Mouse (Mus musculus) heart, postnatal 14 days (tissue): ENCODE data around the gene Zfyve26. TPM values are rescaled to one million over a fixed set of nuclear protein-coding genes. Genes with fewer than 3 reads are reported as not detected.
A peak's percentile ranks its signal among the peaks of the same experiment; 100 is the strongest.
"Not testable (repeated sequence)": the region's sequence is repeated elsewhere in the genome, so short reads cannot be mapped to it uniquely, and the experiment has no call there.

Source experiments
- DNase-seq, 2 experiments: peaks; one replicate each; pipeline ENCODE4 v3.0.0; 2021 to 2022
- intact Hi-C: fragments of 180-260 bp; cut with DNase I; formaldehyde crosslinking; loops from one replicate; pipeline ENCODE4 v1.15.1; 2025
- long read RNA-seq, 2 experiments: library from polyadenylated mRNA; stranded (forward); transcript quantifications; one replicate each; pipeline ENCODE4 v2.0.0; 2021
- total RNA-seq, 2 experiments: library from RNA; stranded (reverse); gene quantifications; 2 replicates each; pipeline ENCODE4 v1.2.3; 2021

Zfyve26 gene
- total RNA-seq, result 10 to 100 TPM; 16.2 to 18.1 TPM
- long read RNA-seq, experiment 1, partial matches to known transcripts, result 2 of 3 reads
- long read RNA-seq, experiment 1, other reads (novel, unspliced or antisense), result 0 of 3 reads
- long read RNA-seq, experiment 2, partial matches to known transcripts, result 5 of 5 reads
- long read RNA-seq, experiment 2, other reads (novel, unspliced or antisense), result 0 of 5 reads

- DNase-seq, result peak; percentile 87 to 91
- intact Hi-C loops, result no loop called here
These were observed at the start of gene Zfyve26 for GRCm38 (mm10) chr12:79296126-79296816. Zfyve26 (minus strand) TSS chr12:79296304.

- intact Hi-C loops, result no loop called here
- no peak for DNase-seq
These were observed 45.3 kb upstream of the Zfyve26 start for GRCm38 (mm10) chr12:79341291-79341845.

- DNase-seq, result peak; percentile 27 to 35
- intact Hi-C loops, result no loop called here
These were observed 44.4 kb upstream of the Zfyve26 start for GRCm38 (mm10) chr12:79340513-79340912.

GRCm38 (mm10) chr12:79338791-79339190 is 42.7 kb upstream of the Zfyve26 start:
- no peak for DNase-seq
- intact Hi-C loops, result no loop called here

GRCm38 (mm10) chr12:79331722-79332121 is 35.6 kb upstream of the Zfyve26 start:
- intact Hi-C loops, result no loop called here
- DNase-seq, result no peak

GRCm38 (mm10) chr12:79330571-79330970 is 34.5 kb upstream of the Zfyve26 start:
- intact Hi-C loops, result no loop called here
- DNase-seq, result no peak

- DNase-seq, result no peak
- intact Hi-C loops, result no loop called here
These were observed 31.8 kb upstream of the Zfyve26 start for GRCm38 (mm10) chr12:79327868-79328267.

- no peak for DNase-seq
- intact Hi-C loops, result no loop called here
These were observed 30.6 kb upstream of the Zfyve26 start for GRCm38 (mm10) chr12:79326745-79327144.

GRCm38 (mm10) chr12:79326236-79326635 is 30.1 kb upstream of the Zfyve26 start:
- no peak for DNase-seq
- intact Hi-C loops, result no loop called here

GRCm38 (mm10) chr12:79322539-79322938 is 26.4 kb upstream of the Zfyve26 start:
- intact Hi-C loops, DNase-seq: not testable (repeated sequence)

GRCm38 (mm10) chr12:79320895-79321294 is 24.8 kb upstream of the Zfyve26 start:
- intact Hi-C loops, result no loop called here
- no peak for DNase-seq

- intact Hi-C loops, result no loop called here
- no peak for DNase-seq
These were observed 21.2 kb upstream of the Zfyve26 start for GRCm38 (mm10) chr12:79317339-79317738.

GRCm38 (mm10) chr12:79313721-79314120 is 17.6 kb upstream of the Zfyve26 start:
- intact Hi-C loops, result no loop called here
- no peak for DNase-seq

GRCm38 (mm10) chr12:79306013-79306412 is 9.9 kb upstream of the Zfyve26 start:
- intact Hi-C loops, result no loop called here
- no peak for DNase-seq

- intact Hi-C loops, result no loop called here
- DNase-seq, result no peak
These were observed 9.0 kb upstream of the Zfyve26 start for GRCm38 (mm10) chr12:79305131-79305530.

- peak; percentile 42 to 62 for DNase-seq
- intact Hi-C loops, result no loop called here
These were observed 5.7 kb upstream of the Zfyve26 start for GRCm38 (mm10) chr12:79301802-79302201.

- intact Hi-C loops, result no loop called here
- DNase-seq, result no peak
These were observed 2.0 kb upstream of the Zfyve26 start for GRCm38 (mm10) chr12:79297884-79298636.

GRCm38 (mm10) chr12:79297121-79297576 is 1.0 kb upstream of the Zfyve26 start, which contains the start of gene Rad51b:
Rad51b (plus strand) TSS chr12:79297282.
- intact Hi-C loops, result no loop called here
- DNase-seq, result peak; percentile 62 to 71

- intact Hi-C loops, result no loop called here
- DNase-seq, result no peak
These were observed 3.2 kb downstream of the Zfyve26 start for GRCm38 (mm10) chr12:79292874-79293273.

- intact Hi-C loops, result no loop called here
- no peak for DNase-seq
These were observed 13.5 kb downstream of the Zfyve26 start for GRCm38 (mm10) chr12:79282595-79282994.

- no peak for DNase-seq
- intact Hi-C loops, result no loop called here
These were observed 16.5 kb downstream of the Zfyve26 start for GRCm38 (mm10) chr12:79279513-79280115.
